In genomic region chr15:82224602-82225215, GRCm38 (mm10) we compare ENCODE assay signal across 10 mouse cellular contexts. TPM values are rescaled to one million over a fixed set of nuclear protein-coding genes. Genes with fewer than 3 reads are reported as not detected.
A peak's percentile ranks its signal among the peaks of the same experiment; 100 is the strongest.
DNase-seq lines count a peak whose midpoint lies in the region; ATAC-seq lines count a peak whose summit lies in the region.
"Had no signal": no experiment of that assay in that cellular context is flagged by ENCODE, and none has a peak within 500 bp of the region (broad histone marks: within the 10 kb centered on the region; RNA-seq: fewer than 3 reads in every experiment).

No protein-coding gene starts in this region.

- 33% methylated on average over 7 of the region's 7 CpGs for WGBS in heart, embryonic 13.5 days
- WGBS in embryonic facial prominence, embryonic 13.5 days, result 33% methylated on average over 7 of the region's 7 CpGs
- WGBS in limb, embryonic 10.5 days, result 37% methylated on average over 7 of the region's 7 CpGs
- 38% methylated on average over 7 of the region's 7 CpGs for WGBS in midbrain, embryonic 16.5 days

- ATAC-seq in heart, embryonic 13.5 days (ENCODE audit: extremely low read depth, insufficient number of reproducible peaks, low FRiP score, low TSS enrichment), result no peak
- ATAC-seq in embryonic facial prominence, embryonic 13.5 days (ENCODE audit: insufficient number of reproducible peaks, insufficient read depth, low FRiP score, low TSS enrichment, low read depth), result no peak
- no peak; the same call in 1 of the 2 replicates for ATAC-seq in midbrain, embryonic 16.5 days

- H3K9ac ChIP-seq in heart, embryonic 13.5 days, result no peak overlapping the region
- peak overlapping the region; percentile 58; the same call in 1 of the 2 replicates for H3K9ac ChIP-seq in embryonic facial prominence, embryonic 13.5 days
- H3K9ac ChIP-seq in midbrain, embryonic 16.5 days (ENCODE audit: low read depth, low read length), result no peak overlapping the region

- no peaks in the 10 kb centered on the region for H3K9me3 ChIP-seq in heart, embryonic 13.5 days
- H3K9me3 ChIP-seq in embryonic facial prominence, embryonic 13.5 days, result no peaks in the 10 kb centered on the region
- H3K9me3 ChIP-seq in limb, embryonic 10.5 days (replicated peaks), result no peaks in the 10 kb centered on the region
- H3K9me3 ChIP-seq in midbrain, embryonic 16.5 days (replicated peaks; ENCODE audit: control insufficient read depth, low read length, poor library complexity, severe bottlenecking), result no peaks in the 10 kb centered on the region

- H3K4me1 ChIP-seq in heart, embryonic 13.5 days, result peaks cover 24% of the 10 kb centered on the region
- peaks cover 13% of the 10 kb centered on the region for H3K4me1 ChIP-seq in embryonic facial prominence, embryonic 13.5 days
- peaks cover 29% of the 10 kb centered on the region for H3K4me1 ChIP-seq in limb, embryonic 10.5 days
- peaks cover 5% of the 10 kb centered on the region; the same call in 1 of the 2 replicates for H3K4me1 ChIP-seq in midbrain, embryonic 16.5 days (ENCODE audit: control insufficient read depth, insufficient read depth, low read length)

- no peaks in the 10 kb centered on the region for H3K36me3 ChIP-seq in heart, embryonic 13.5 days
- no peaks in the 10 kb centered on the region for H3K36me3 ChIP-seq in embryonic facial prominence, embryonic 13.5 days
- H3K36me3 ChIP-seq in limb, embryonic 10.5 days, result no peaks in the 10 kb centered on the region
- H3K36me3 ChIP-seq in midbrain, embryonic 16.5 days (ENCODE audit: control insufficient read depth, insufficient read depth, low read length), result no peaks in the 10 kb centered on the region

- peak overlapping the region; percentile 45 for H3K4me3 ChIP-seq in heart, embryonic 13.5 days
- H3K4me3 ChIP-seq in embryonic facial prominence, embryonic 13.5 days, result peak overlapping the region; percentile 40
- H3K4me3 ChIP-seq in limb, embryonic 10.5 days, result peak overlapping the region; percentile 47
- no peak overlapping the region for H3K4me3 ChIP-seq in midbrain, embryonic 16.5 days (ENCODE audit: low read depth, low read length)

- no peak for DNase-seq in heart, postnatal 4 days
- DNase-seq in limb, embryonic 10.5 days (ENCODE audit: low spot score), result no peak
- no peak for DNase-seq in gastrocnemius, postnatal 4 days (ENCODE audit: low spot score in 2 of 2)
- DNase-seq in left cerebral cortex, adult 9 months (ENCODE audit: low spot score in 2 of 2), result no peak
- DNase-seq in frontal cortex, adult 2 months (ENCODE audit: extremely low spot score in 1 of 2, low spot score in 1 of 2), result no peak

- peaks cover 75% of the 10 kb centered on the region for H3K27me3 ChIP-seq in heart, embryonic 13.5 days (replicated peaks)
- peaks cover 49% of the 10 kb centered on the region for H3K27me3 ChIP-seq in embryonic facial prominence, embryonic 13.5 days
- peaks cover 58% of the 10 kb centered on the region for H3K27me3 ChIP-seq in limb, embryonic 10.5 days (ENCODE audit: low read depth, poor library complexity, severe bottlenecking)
- H3K27me3 ChIP-seq in midbrain, embryonic 16.5 days (ENCODE audit: control insufficient read depth, insufficient read depth, low read depth, low read length), result no peaks in the 10 kb centered on the region; the same call in 1 of the 2 replicates

- H3K4me2 ChIP-seq in heart, embryonic 13.5 days, result peak overlapping the region; percentile 74
- H3K4me2 ChIP-seq in embryonic facial prominence, embryonic 13.5 days, result peak overlapping the region; percentile 73
- H3K4me2 ChIP-seq in midbrain, embryonic 16.5 days (ENCODE audit: low read length), result peak overlapping the region; percentile 69; the same call in 1 of the 2 replicates

- H3K27ac ChIP-seq in heart, embryonic 13.5 days (replicated peaks), result no peak overlapping the region
- H3K27ac ChIP-seq in embryonic facial prominence, embryonic 13.5 days, result no peak overlapping the region
- peak overlapping the region; percentile 53 for H3K27ac ChIP-seq in limb, embryonic 10.5 days
- no peak overlapping the region for H3K27ac ChIP-seq in midbrain, embryonic 16.5 days (ENCODE audit: low read length)

RNA-seq across cellular contexts. Expression of gene Tnfrsf13c, which starts 0.5 kb away (rescaled TPM):
- polyA plus RNA-seq in heart, embryonic 13.5 days (2015; fragmentation: Nextera tagmentation; extraction: Ambion mirVana), result 0.15 TPM in 1 of 2 replicates, not detected in the other
- total RNA-seq in heart, postnatal 4 days (2021), result under 1 TPM; 0.36 to 0.41 TPM
- 0.17 TPM in 1 of 2 replicates, not detected in the other for polyA plus RNA-seq in embryonic facial prominence, embryonic 13.5 days (2015; fragmentation: Nextera tagmentation; extraction: Ambion mirVana)
- 0.15 and 0.33 TPM in 2 replicates for polyA plus RNA-seq in limb, embryonic 10.5 days (2016; fragmentation: Nextera tagmentation; extraction: Ambion mirVana)
- 0.14 TPM in 1 of 2 replicates, not detected in the other for polyA plus RNA-seq in midbrain, embryonic 16.5 days (2015; fragmentation: Nextera tagmentation; extraction: Ambion mirVana)
- under 1 TPM in 1 of 2 experiments, not detected in 1; 0.66 TPM for total RNA-seq in gastrocnemius, postnatal 4 days (2021)
- polyA plus RNA-seq in frontal cortex, adult 2 months (2012; rRNA removed), result 1.4 and 2.6 TPM in 2 replicates
- total RNA-seq: adrenal gland, adult 2 months had no signal
- polyA plus RNA-seq: limb, embryonic 11.5 days had no signal

RNA-seq across cellular contexts. Expression of gene Shisa8, which starts 12.1 kb away (rescaled TPM):
- polyA plus RNA-seq in heart, embryonic 13.5 days (2015; fragmentation: Nextera tagmentation; extraction: Ambion mirVana), result 0.17 and 0.21 TPM in 2 replicates
- under 1 TPM; 0.52 to 0.95 TPM for total RNA-seq in heart, postnatal 4 days (2021)
- polyA plus RNA-seq in embryonic facial prominence, embryonic 13.5 days (2015; fragmentation: Nextera tagmentation; extraction: Ambion mirVana), result 0.18 and 0.50 TPM in 2 replicates
- 0.15 TPM in 1 of 2 replicates, not detected in the other for polyA plus RNA-seq in limb, embryonic 10.5 days (2016; fragmentation: Nextera tagmentation; extraction: Ambion mirVana)
- polyA plus RNA-seq in midbrain, embryonic 16.5 days (2015; fragmentation: Nextera tagmentation; extraction: Ambion mirVana), result 0.77 and 1.0 TPM in 2 replicates
- total RNA-seq in gastrocnemius, postnatal 4 days (2021), result under 1 TPM in 1 of 2 experiments, not detected in 1; 0.23 TPM
- 57.1 and 79.6 TPM in 2 replicates for polyA plus RNA-seq in frontal cortex, adult 2 months (2012; rRNA removed)

RNA-seq across cellular contexts. Expression of gene Cenpm, which starts 19.8 kb away (rescaled TPM):
- 61.5 and 71.1 TPM in 2 replicates for polyA plus RNA-seq in heart, embryonic 13.5 days (2015; fragmentation: Nextera tagmentation; extraction: Ambion mirVana)
- 10 to 100 TPM; 23.8 to 24.7 TPM for total RNA-seq in heart, postnatal 4 days (2021)
- polyA plus RNA-seq in embryonic facial prominence, embryonic 13.5 days (2015; fragmentation: Nextera tagmentation; extraction: Ambion mirVana), result 61.7 and 72.7 TPM in 2 replicates
- 83.9 and 86.0 TPM in 2 replicates for polyA plus RNA-seq in limb, embryonic 10.5 days (2016; fragmentation: Nextera tagmentation; extraction: Ambion mirVana)
- polyA plus RNA-seq in midbrain, embryonic 16.5 days (2015; fragmentation: Nextera tagmentation; extraction: Ambion mirVana), result 12.7 and 13.9 TPM in 2 replicates
- total RNA-seq in gastrocnemius, postnatal 4 days (2021), result 10 to 100 TPM in 1 of 2 experiments, 1 to 10 TPM in 1; 8.5 to 14.4 TPM
- polyA plus RNA-seq in frontal cortex, adult 2 months (2012; rRNA removed), result 6.4 and 9.1 TPM in 2 replicates

RNA-seq across cellular contexts. Expression of gene 1500009C09Rik, which starts 27.5 kb away (rescaled TPM):
- polyA plus RNA-seq in heart, embryonic 13.5 days (2015; fragmentation: Nextera tagmentation; extraction: Ambion mirVana), result 0.09 TPM in 1 of 2 replicates, not detected in the other
- not detected for total RNA-seq in heart, postnatal 4 days (2021)
- 0.17 TPM in 1 of 2 replicates, not detected in the other for polyA plus RNA-seq in embryonic facial prominence, embryonic 13.5 days (2015; fragmentation: Nextera tagmentation; extraction: Ambion mirVana)
- polyA plus RNA-seq in limb, embryonic 10.5 days (2016; fragmentation: Nextera tagmentation; extraction: Ambion mirVana), result not detected in 2 replicates
- 21.0 and 21.7 TPM in 2 replicates for polyA plus RNA-seq in midbrain, embryonic 16.5 days (2015; fragmentation: Nextera tagmentation; extraction: Ambion mirVana)
- not detected for total RNA-seq in gastrocnemius, postnatal 4 days (2021)
- 176 and 182 TPM in 2 replicates for polyA plus RNA-seq in frontal cortex, adult 2 months (2012; rRNA removed)
- polyA plus RNA-seq: limb, embryonic 11.5 days had no signal

RNA-seq across cellular contexts. Expression of gene Sept3, which starts 50.0 kb away (rescaled TPM):
- polyA plus RNA-seq in heart, embryonic 13.5 days (2015; fragmentation: Nextera tagmentation; extraction: Ambion mirVana), result 4.5 and 6.0 TPM in 2 replicates
- total RNA-seq in heart, postnatal 4 days (2021), result 1 to 10 TPM; 1.3 to 1.9 TPM
- polyA plus RNA-seq in embryonic facial prominence, embryonic 13.5 days (2015; fragmentation: Nextera tagmentation; extraction: Ambion mirVana), result 30.8 and 32.4 TPM in 2 replicates
- 32.9 and 41.5 TPM in 2 replicates for polyA plus RNA-seq in limb, embryonic 10.5 days (2016; fragmentation: Nextera tagmentation; extraction: Ambion mirVana)
- polyA plus RNA-seq in midbrain, embryonic 16.5 days (2015; fragmentation: Nextera tagmentation; extraction: Ambion mirVana), result 406 and 437 TPM in 2 replicates
- total RNA-seq in gastrocnemius, postnatal 4 days (2021), result 1 to 10 TPM; 1.2 to 1.9 TPM
- 344 and 374 TPM in 2 replicates for polyA plus RNA-seq in frontal cortex, adult 2 months (2012; rRNA removed)

Comparison
In these comparisons a context has a peak if more than half of its experiments do, and no peak if none do; other contexts are left out.
1. RNA of gene Shisa8, which starts 12.1 kb away (polyA plus RNA-seq): 57.1 to 79.6 TPM in frontal cortex, adult 2 months; 0.77 to 1.0 TPM in midbrain, embryonic 16.5 days, 0.17 to 0.21 TPM in heart, embryonic 13.5 days, 0.18 to 0.50 TPM in embryonic facial prominence, embryonic 13.5 days and 0.15 TPM in limb, embryonic 10.5 days; every median in the first group is over 10 times any median in the second.
2. Peak in every context shown above with its lines, with median percentiles within 50 percentile points of each other: H3K4me2 ChIP-seq.